32 mouse cellular contexts compared by ENCODE assay signal in the genomic region with DNA sequence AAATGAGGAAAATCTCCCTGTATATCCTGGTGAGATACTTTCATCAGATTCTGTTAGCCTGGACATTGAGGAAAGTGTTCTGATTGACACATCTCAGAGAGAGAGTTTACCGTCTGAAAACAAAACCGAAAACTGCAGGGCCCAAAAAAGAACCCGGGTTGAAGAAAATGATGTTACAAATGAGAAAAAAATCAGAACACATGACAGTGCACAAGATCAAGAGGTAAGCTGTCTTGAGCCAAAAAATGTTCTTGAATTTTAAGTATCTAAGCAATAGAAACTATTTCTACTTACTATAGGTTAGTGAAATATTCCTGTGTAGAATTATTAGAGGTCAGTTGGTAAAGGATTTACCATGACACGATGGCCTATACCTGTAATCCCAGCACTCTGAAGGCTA.
"Had no signal": no experiment of that assay in that cellular context is flagged by ENCODE, and none has a peak within 500 bp of the region (broad histone marks: within the 10 kb centered on the region; RNA-seq: fewer than 3 reads in every experiment).

No protein-coding gene starts in this region.

- H3K9me3 ChIP-seq: heart, embryonic 10.5 days; heart, embryonic 12.5 days; heart, embryonic 13.5 days; heart, embryonic 15.5 days; hindbrain, embryonic 10.5 days; hindbrain, embryonic 12.5 days; hindbrain, embryonic 13.5 days; hindbrain, embryonic 15.5 days; intestine, embryonic 15.5 days; kidney, embryonic 15.5 days had no signal

- H3K4me1 ChIP-seq: heart, embryonic 10.5 days; heart, embryonic 12.5 days; heart, embryonic 13.5 days; heart, embryonic 15.5 days; hindbrain, embryonic 10.5 days; hindbrain, embryonic 12.5 days; hindbrain, embryonic 13.5 days; hindbrain, embryonic 15.5 days; intestine, embryonic 15.5 days; kidney, embryonic 15.5 days had no signal

- H3K9ac ChIP-seq: heart, embryonic 12.5 days; heart, embryonic 13.5 days; heart, embryonic 15.5 days; hindbrain, embryonic 12.5 days; hindbrain, embryonic 13.5 days; hindbrain, embryonic 14.5 days; hindbrain, embryonic 15.5 days; intestine, embryonic 15.5 days; kidney, embryonic 15.5 days had no signal

- H3K27me3 ChIP-seq: heart, embryonic 12.5 days; heart, embryonic 13.5 days; heart, embryonic 15.5 days; hindbrain, embryonic 12.5 days; hindbrain, embryonic 13.5 days; hindbrain, embryonic 15.5 days; intestine, embryonic 15.5 days; kidney, embryonic 15.5 days had no signal

- DNase-seq: heart, postnatal 10 days; heart, postnatal 14 days; heart, postnatal 36 days; heart, postnatal 4 days; kidney, adult 11 months; kidney, adult 18-20 months; kidney, adult 2 months; kidney, adult 8-10 months; kidney, adult 9 months; kidney, postnatal 10 days; kidney, postnatal 14 days; kidney, postnatal 25 days; kidney, postnatal 36 days; kidney, postnatal 4 days; layer of hippocampus, adult 9-11 months; layer of hippocampus, postnatal 36 days had no signal

- H3K4me2 ChIP-seq: heart, embryonic 11.5 days; heart, embryonic 12.5 days; heart, embryonic 13.5 days; heart, embryonic 15.5 days; hindbrain, embryonic 12.5 days; hindbrain, embryonic 13.5 days; hindbrain, embryonic 14.5 days; hindbrain, embryonic 15.5 days; intestine, embryonic 15.5 days; kidney, embryonic 15.5 days had no signal

- H3K36me3 ChIP-seq: hindbrain, embryonic 13.5 days; hindbrain, embryonic 15.5 days had no signal

- H3K4me3 ChIP-seq: heart, embryonic 10.5 days; heart, embryonic 12.5 days; heart, embryonic 13.5 days; heart, embryonic 15.5 days; hindbrain, embryonic 10.5 days; hindbrain, embryonic 12.5 days; hindbrain, embryonic 13.5 days; hindbrain, embryonic 15.5 days; intestine, embryonic 15.5 days; kidney, embryonic 15.5 days; layer of hippocampus, adult 2 months; left cerebral cortex, adult 2 months had no signal

- H3K27ac ChIP-seq: heart, embryonic 10.5 days; heart, embryonic 13.5 days; heart, embryonic 15.5 days; hindbrain, embryonic 10.5 days; hindbrain, embryonic 12.5 days; hindbrain, embryonic 13.5 days; hindbrain, embryonic 14.5 days; hindbrain, embryonic 15.5 days; hindbrain, postnatal 0 days; intestine, embryonic 15.5 days; kidney, embryonic 15.5 days; kidney, postnatal 0 days; layer of hippocampus, adult 2 months; left cerebral cortex, adult 2 months had no signal
